Mouse (Mus musculus) 3T3-L1 (cell line): Measurements from ENCODE around the gene Cklf.
"Not testable (repeated sequence)": the region's sequence is repeated elsewhere in the genome, so short reads cannot be mapped to it uniquely, and the experiment has no call there.

Experiments
- DNase-seq: peaks from one replicate; pipeline ENCODE4 v3.0.0-alpha.2; 2015; ENCODE audit warnings: low read depth, low spot score

Cklf gene

GRCm38 (mm10) chr8:104261802-104262201 lies 11.1 kb downstream of the Cklf start:
- DNase-seq = not testable (repeated sequence)

- DNase-seq = not testable (repeated sequence)
Observed at GRCm38 (mm10) chr8:104264271-104264935, 13.7 kb downstream of the Cklf start.

GRCm38 (mm10) chr8:104268368-104268767 lies 17.7 kb downstream of the Cklf start:
- no peak for DNase-seq

- no peak for DNase-seq
Observed at GRCm38 (mm10) chr8:104268937-104269440, 18.3 kb downstream of the Cklf start.

DNA sequence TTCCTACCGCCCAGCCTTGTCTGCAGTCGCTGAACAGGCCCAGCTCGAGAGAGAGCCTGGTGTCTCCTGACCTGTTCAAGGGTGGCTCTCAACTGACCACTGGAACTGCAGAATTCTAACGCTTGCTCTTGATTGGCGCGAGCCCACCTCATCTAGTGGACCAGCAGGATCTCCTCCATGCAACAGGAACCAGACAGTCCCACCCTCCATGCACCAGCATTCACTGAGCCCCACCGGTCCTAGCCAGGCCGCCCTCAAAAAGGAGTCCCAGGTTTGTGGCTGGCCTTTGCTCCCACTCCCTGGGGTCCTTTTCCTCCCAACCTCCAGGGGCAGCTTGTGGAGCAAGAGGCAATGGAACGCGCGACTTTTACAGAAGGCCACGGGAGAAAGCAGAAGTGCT lies 42.4 kb downstream of the Cklf start, which contains the start of gene Cmtm2a:
Gene Cmtm2a (minus strand): TSS at position 101 of the 400 bp plus-strand sequence.
- DNase-seq = not testable (repeated sequence)

DNA sequence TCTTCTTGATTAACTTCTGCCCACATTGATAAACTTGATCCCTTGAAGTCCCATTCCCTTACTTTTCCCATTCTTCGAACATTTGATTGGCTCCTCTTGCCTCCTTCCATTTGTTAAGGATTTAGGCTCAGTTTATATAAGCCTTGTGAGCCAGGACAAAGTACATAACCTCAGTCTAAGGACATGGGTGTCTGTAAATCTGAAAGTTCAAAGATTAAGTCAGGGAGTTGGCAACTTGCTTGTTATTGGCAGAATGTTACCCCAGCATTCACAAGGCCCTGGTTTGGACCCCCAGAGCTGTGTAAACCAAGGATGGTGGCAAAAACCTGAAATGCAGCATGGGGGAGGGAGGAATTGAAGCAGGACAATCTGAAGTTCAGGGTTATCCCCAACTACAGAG lies 43.7 kb downstream of the Cklf start:
- no peak for DNase-seq

GRCm38 (mm10) chr8:104301577-104301976 lies 50.9 kb downstream of the Cklf start:
- not testable (repeated sequence) for DNase-seq

DNA sequence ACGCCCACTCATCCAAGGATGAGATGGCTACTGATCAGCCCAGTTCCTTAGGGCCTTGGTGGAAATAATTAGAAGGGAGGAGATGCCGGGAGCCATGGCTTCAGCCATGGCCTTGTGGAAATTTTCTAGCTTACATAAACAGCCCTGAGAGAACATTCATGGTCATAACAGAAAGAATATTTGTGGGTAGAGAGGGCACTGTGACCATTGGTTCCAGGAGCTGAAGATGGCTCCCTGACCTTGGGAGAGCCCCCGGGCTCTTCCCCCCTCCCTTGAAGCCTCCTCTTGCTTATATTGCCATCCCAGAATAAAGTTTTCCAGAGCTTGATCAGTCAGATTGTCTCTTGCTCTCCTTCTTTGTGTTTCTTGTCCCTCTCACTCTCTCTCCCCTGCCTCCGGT lies 51.9 kb downstream of the Cklf start:
- DNase-seq = not testable (repeated sequence)

DNA sequence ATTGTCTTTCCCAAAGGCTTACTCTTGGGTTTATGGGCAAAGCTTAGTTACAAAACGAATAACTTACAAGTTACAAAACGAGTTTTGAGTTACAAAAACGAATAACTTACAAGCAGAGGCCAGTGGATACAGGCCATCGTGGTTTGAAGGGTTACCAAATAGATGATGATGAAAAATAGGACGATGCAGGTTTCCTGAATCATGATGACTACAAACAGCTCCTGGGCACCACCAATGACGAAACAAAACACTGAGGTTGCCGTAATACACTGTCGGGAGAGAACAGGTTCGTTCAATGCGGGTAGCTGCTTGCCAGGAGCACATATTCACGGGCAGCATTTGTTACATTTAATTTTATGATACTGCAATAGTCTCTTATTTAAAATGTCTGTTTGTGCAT lies 54.3 kb downstream of the Cklf start:
- no peak for DNase-seq

GRCm38 (mm10) chr8:104308341-104308740 lies 57.7 kb downstream of the Cklf start:
- not testable (repeated sequence) for DNase-seq

DNA sequence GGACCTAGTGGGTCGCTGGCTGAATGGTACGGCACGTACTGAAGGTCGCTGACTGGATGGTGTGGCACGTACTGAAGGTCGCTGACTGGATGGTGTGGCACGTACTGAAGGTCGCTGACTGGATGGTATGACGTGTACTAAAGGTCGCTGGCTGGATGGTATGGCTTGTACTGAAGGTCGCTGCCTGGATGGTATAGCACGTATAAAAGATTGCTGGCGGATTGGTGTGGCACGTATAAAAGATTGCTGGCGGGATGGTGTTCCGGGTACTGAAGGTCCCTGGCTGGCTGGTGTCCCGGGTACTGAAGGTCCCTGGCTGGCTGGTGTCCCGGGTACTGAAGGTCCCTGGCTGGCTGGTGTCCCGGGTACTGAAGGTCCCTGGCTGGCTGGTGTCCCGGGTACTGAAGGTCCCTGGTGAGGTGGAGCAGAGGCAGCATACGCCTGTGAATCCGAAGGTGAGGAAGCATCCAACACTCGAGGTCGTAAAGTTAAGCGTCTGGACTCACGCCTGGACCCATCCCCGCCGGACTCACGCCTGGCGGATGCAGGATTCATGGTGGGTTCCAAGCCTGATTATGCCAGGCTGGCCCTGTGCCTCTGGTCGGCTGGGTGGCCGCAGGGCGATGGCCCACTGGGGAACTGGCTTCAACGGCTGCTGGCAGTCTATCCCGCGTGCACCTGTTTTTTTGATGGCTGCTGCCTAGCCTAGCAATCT lies 58.9 kb downstream of the Cklf start, which contains the start of the genes Gm45711 and Cmtm1:
Gene Gm45711 (minus strand): TSS at position 641 of the 715 bp plus-strand sequence.
Gene Cmtm1 (minus strand): TSS at position 705 of the 715 bp plus-strand sequence.
- DNase-seq = not testable (repeated sequence)

DNA sequence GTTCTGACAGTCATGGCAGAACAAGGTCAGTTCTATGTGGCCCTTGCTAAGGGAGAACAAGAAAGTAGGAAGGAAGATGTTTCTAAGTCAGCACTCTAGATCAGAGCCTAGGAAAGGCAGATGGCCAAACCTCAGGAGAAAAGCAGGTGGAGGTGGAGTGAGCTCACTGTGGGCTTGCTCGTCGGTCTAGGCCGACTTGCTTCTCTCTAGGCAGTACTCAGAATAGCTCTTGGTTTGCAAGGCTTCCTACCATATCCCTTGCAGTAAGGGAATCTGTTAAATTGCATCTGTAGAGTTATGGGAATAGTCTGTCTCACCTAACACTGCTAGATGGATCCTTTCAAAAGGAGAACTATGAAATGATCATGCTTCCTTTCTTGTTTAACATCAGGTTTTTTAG lies 61.4 kb downstream of the Cklf start:
- DNase-seq = not testable (repeated sequence)

- peak; percentile 24 for DNase-seq
Observed at GRCm38 (mm10) chr8:104313311-104313710, 62.6 kb downstream of the Cklf start.
